Mouse (Mus musculus): ENCODE results near the gene Mutyh. TPM values are rescaled to one million over a fixed set of nuclear protein-coding genes. Genes with fewer than 3 reads are reported as not detected.
"Not testable (repeated sequence)": the region's sequence is repeated elsewhere in the genome, so short reads cannot be mapped to it uniquely, and the experiment has no call there.

Mutyh gene
- polyA plus RNA-seq, 1 experiment from 2014 or later: 17.7 TPM

- no peaks in the 10 kb centered on the region for H3K9me3 ChIP-seq
- H3K36me3 ChIP-seq (replicated peaks): no peaks in the 10 kb centered on the region
- peak overlapping the region; percentile 74 for H3K4me2 ChIP-seq
- 0 out of 2 replicates have a peak, but pooled peaks have one; percentile 24 for ATAC-seq (ENCODE audit: low FRiP score)
- H3K4me1 ChIP-seq: peaks cover 33% of the 10 kb centered on the region
- 2% methylated on average over 29 of the region's 29 CpGs for WGBS
- peak overlapping the region; percentile 59 for H3K4me3 ChIP-seq (replicated peaks)
- H3K27me3 ChIP-seq: peaks cover 33% of the 10 kb centered on the region
- peak overlapping the region; percentile 73 for H3K9ac ChIP-seq
- peak overlapping the region; percentile 65 for H3K27ac ChIP-seq
Observed at GRCm38 (mm10) chr4:116824541-116825004, 17.1 kb downstream of the Mutyh start.

GRCm38 (mm10) chr4:116827819-116828218 lies 20.3 kb downstream of the Mutyh start:
- no peak overlapping the region for H3K27ac ChIP-seq
- no peaks in the 10 kb centered on the region for H3K9me3 ChIP-seq
- no peak overlapping the region for H3K4me2 ChIP-seq
- H3K4me1 ChIP-seq: peaks cover 31% of the 10 kb centered on the region
- peaks cover 11% of the 10 kb centered on the region; the same call in 1 of the 2 replicates for H3K27me3 ChIP-seq
- H3K4me3 ChIP-seq (replicated peaks): no peak overlapping the region
- WGBS: 2% methylated on average over 4 of the region's 4 CpGs
- no peak overlapping the region for H3K9ac ChIP-seq
- no peaks in the 10 kb centered on the region for H3K36me3 ChIP-seq (replicated peaks)
- peak; percentile 39 for ATAC-seq (ENCODE audit: low FRiP score)

- H3K27ac ChIP-seq: peak overlapping the region; percentile 79
- 27% methylated on average over 6 of the region's 6 CpGs for WGBS
- H3K4me1 ChIP-seq: peaks cover 25% of the 10 kb centered on the region
- no peak overlapping the region for H3K4me3 ChIP-seq (replicated peaks)
- H3K9me3 ChIP-seq: no peaks in the 10 kb centered on the region
- peak; percentile 60 for ATAC-seq (ENCODE audit: low FRiP score)
- 0 out of 2 replicates have a peak overlapping the region, but pooled peaks have one; percentile 1 for H3K4me2 ChIP-seq
- no peaks in the 10 kb centered on the region for H3K36me3 ChIP-seq (replicated peaks)
- no peak overlapping the region for H3K9ac ChIP-seq
- peaks cover 3% of the 10 kb centered on the region; the same call in 1 of the 2 replicates for H3K27me3 ChIP-seq
Observed at GRCm38 (mm10) chr4:116829364-116830069, 22.0 kb downstream of the Mutyh start.

- peak; percentile 77 for ATAC-seq (ENCODE audit: low FRiP score)
- no peak overlapping the region for H3K4me3 ChIP-seq (replicated peaks)
- 0 out of 2 replicates have a peak overlapping the region, but pooled peaks have one; percentile 1 for H3K4me2 ChIP-seq
- H3K27me3 ChIP-seq: peaks cover 3% of the 10 kb centered on the region; the same call in 1 of the 2 replicates
- 7% methylated on average over 6 of the region's 6 CpGs for WGBS
- no peaks in the 10 kb centered on the region for H3K9me3 ChIP-seq
- H3K36me3 ChIP-seq (replicated peaks): no peaks in the 10 kb centered on the region
- peak overlapping the region; percentile 79 for H3K27ac ChIP-seq
- peaks cover 20% of the 10 kb centered on the region for H3K4me1 ChIP-seq
- no peak overlapping the region for H3K9ac ChIP-seq
Observed at GRCm38 (mm10) chr4:116830070-116830368, 22.5 kb downstream of the Mutyh start.

- Histone ChIP-seq H3K27ac (no peak overlapping the region), H3K36me3 (replicated peaks) (no peaks in the 10 kb centered on the region), H3K9ac (no peak overlapping the region), H3K4me3 (replicated peaks) (no peak overlapping the region), H3K4me1 (no peaks in the 10 kb centered on the region), H3K9me3 (no peaks in the 10 kb centered on the region), H3K4me2 (no peak overlapping the region), H3K27me3 (peaks cover 11% of the 10 kb centered on the region)
- 14% methylated on average over 2 of the region's 2 CpGs for WGBS
- no peak for ATAC-seq (ENCODE audit: low FRiP score)
Observed at GRCm38 (mm10) chr4:116838999-116839398, 31.5 kb downstream of the Mutyh start.

- not testable (repeated sequence) for H3K27ac ChIP-seq; H3K4me1 ChIP-seq; H3K9me3 ChIP-seq; H3K4me3 ChIP-seq (replicated peaks); H3K9ac ChIP-seq; H3K4me2 ChIP-seq; H3K36me3 ChIP-seq (replicated peaks); ATAC-seq (ENCODE audit: low FRiP score)
- 45% methylated on average over 23 of the region's 29 CpGs for WGBS
- peaks cover 11% of the 10 kb centered on the region for H3K27me3 ChIP-seq
Observed at GRCm38 (mm10) chr4:116840096-116840495, 32.6 kb downstream of the Mutyh start.

GRCm38 (mm10) chr4:116840841-116841240 lies 33.3 kb downstream of the Mutyh start:
- Histone ChIP-seq H3K36me3 (replicated peaks) (no peaks in the 10 kb centered on the region), H3K27me3 (peaks cover 11% of the 10 kb centered on the region), H3K4me1 (no peaks in the 10 kb centered on the region), H3K9me3 (no peaks in the 10 kb centered on the region), H3K4me2 (no peak overlapping the region), H3K9ac (no peak overlapping the region), H3K27ac (no peak overlapping the region), H3K4me3 (replicated peaks) (no peak overlapping the region)
- ATAC-seq (ENCODE audit: low FRiP score): no peak
- 88% methylated on average over 6 of the region's 6 CpGs for WGBS

- 99% methylated on average over 3 of the region's 3 CpGs for WGBS
- no peaks in the 10 kb centered on the region for H3K36me3 ChIP-seq (replicated peaks)
- no peak overlapping the region for H3K9ac ChIP-seq
- no peak overlapping the region for H3K4me3 ChIP-seq (replicated peaks)
- H3K4me2 ChIP-seq: no peak overlapping the region
- no peak overlapping the region for H3K27ac ChIP-seq
- ATAC-seq (ENCODE audit: low FRiP score): no peak
- H3K4me1 ChIP-seq: no peaks in the 10 kb centered on the region
- H3K9me3 ChIP-seq: no peaks in the 10 kb centered on the region
- peaks cover 7% of the 10 kb centered on the region for H3K27me3 ChIP-seq
Observed at GRCm38 (mm10) chr4:116844324-116844723, 36.8 kb downstream of the Mutyh start.

GRCm38 (mm10) chr4:116849901-116850300 lies 42.4 kb downstream of the Mutyh start:
- Histone ChIP-seq H3K9me3 (no peaks in the 10 kb centered on the region), H3K4me1 (peaks cover 11% of the 10 kb centered on the region), H3K4me3 (replicated peaks) (no peak overlapping the region), H3K27ac (no peak overlapping the region), H3K36me3 (replicated peaks) (no peaks in the 10 kb centered on the region), H3K9ac (no peak overlapping the region), H3K4me2 (no peak overlapping the region), H3K27me3 (no peaks in the 10 kb centered on the region; the same call in 1 of the 2 replicates)
- 60% methylated on average over 3 of the region's 3 CpGs for WGBS
- ATAC-seq (ENCODE audit: low FRiP score): no peak

GRCm38 (mm10) chr4:116854286-116854685 lies 46.8 kb downstream of the Mutyh start:
- no peak overlapping the region for H3K4me2 ChIP-seq
- no peak overlapping the region for H3K4me3 ChIP-seq (replicated peaks)
- no peak overlapping the region for H3K9ac ChIP-seq
- peaks cover 11% of the 10 kb centered on the region for H3K4me1 ChIP-seq
- WGBS: 20% methylated on average over 2 of the region's 2 CpGs
- no peaks in the 10 kb centered on the region for H3K9me3 ChIP-seq
- 0 out of 2 replicates have a peak, but pooled peaks have one; percentile 55 for ATAC-seq (ENCODE audit: low FRiP score)
- no peaks in the 10 kb centered on the region; the same call in 1 of the 2 replicates for H3K27me3 ChIP-seq
- H3K36me3 ChIP-seq (replicated peaks): no peaks in the 10 kb centered on the region
- H3K27ac ChIP-seq: peak overlapping the region; percentile 21; the same call in 1 of the 2 replicates

GRCm38 (mm10) chr4:116857203-116857602 lies 49.7 kb downstream of the Mutyh start:
- Histone ChIP-seq H3K4me1 (peaks cover 11% of the 10 kb centered on the region), H3K9me3 (no peaks in the 10 kb centered on the region), H3K27me3 (no peaks in the 10 kb centered on the region; the same call in 1 of the 2 replicates), H3K36me3 (replicated peaks) (no peaks in the 10 kb centered on the region), H3K4me3 (replicated peaks) (no peak overlapping the region), H3K4me2 (no peak overlapping the region), H3K9ac (no peak overlapping the region), H3K27ac (no peak overlapping the region)
- no peak for ATAC-seq (ENCODE audit: low FRiP score)
- WGBS: 49% methylated on average over 10 of the region's 10 CpGs

- H3K4me3 ChIP-seq (replicated peaks): no peak overlapping the region
- no peak overlapping the region for H3K9ac ChIP-seq
- H3K9me3 ChIP-seq: no peaks in the 10 kb centered on the region
- no peaks in the 10 kb centered on the region for H3K27me3 ChIP-seq
- no peak for ATAC-seq (ENCODE audit: low FRiP score)
- WGBS: 80% methylated on average over 5 of the region's 5 CpGs
- H3K4me1 ChIP-seq: peaks cover under 1% of the 10 kb centered on the region
- H3K4me2 ChIP-seq: no peak overlapping the region
- H3K36me3 ChIP-seq (replicated peaks): no peaks in the 10 kb centered on the region
- no peak overlapping the region for H3K27ac ChIP-seq
Observed at GRCm38 (mm10) chr4:116859711-116860110, 52.2 kb downstream of the Mutyh start.

GRCm38 (mm10) chr4:116862023-116862422 lies 54.5 kb downstream of the Mutyh start:
- Histone ChIP-seq H3K4me2 (no peak overlapping the region), H3K9me3 (no peaks in the 10 kb centered on the region), H3K27ac (no peak overlapping the region), H3K36me3 (replicated peaks) (no peaks in the 10 kb centered on the region), H3K4me1 (no peaks in the 10 kb centered on the region), H3K4me3 (replicated peaks) (no peak overlapping the region), H3K9ac (0 out of 2 replicates have a peak overlapping the region, but pooled peaks have one; percentile 2), H3K27me3 (no peaks in the 10 kb centered on the region)
- no peak for ATAC-seq (ENCODE audit: low FRiP score)
- WGBS: 78% methylated on average over 8 of the region's 8 CpGs

Measured in forebrain, embryonic 12.5 days (tissue).